Mouse (Mus musculus) myocyte (in vitro differentiated cells): ENCODE measurements at regions not wholly inside any gene's neighbourhood (a gene's known extent, or its start where the extent isn't known, plus 50 kb on each side); places are given as distances from the start of the nearest gene placed in this dataset.

ENCODE experiments used
- H3K27me3 ChIP-seq: one replicate; pipeline ENCODE4 v1.6.1; 2011; ENCODE audit not compliant: control insufficient read depth, insufficient read depth, insufficient read length
- H3K36me3 ChIP-seq: one replicate; pipeline ENCODE4 v1.6.1; 2011; ENCODE audit not compliant: control insufficient read depth, insufficient read depth
- H3K4me2 ChIP-seq: one replicate; pipeline ENCODE4 v1.6.1; 2011; ENCODE audit warnings: low read depth, control low read depth
- H3K4me3 ChIP-seq: one replicate; pipeline ENCODE4 v1.5.1; 2011; ENCODE audit warnings: mild to moderate bottlenecking, control low read depth, moderate library complexity
- H3K79me2 ChIP-seq: one replicate; pipeline ENCODE4 v1.6.1; 2011; ENCODE audit not compliant: control insufficient read depth, insufficient read depth
- H3ac ChIP-seq: one replicate; pipeline ENCODE4 v1.6.1; 2011; ENCODE audit not compliant: control insufficient read depth, insufficient read length
- CEBPB ChIP-seq: IDR thresholded peaks from 2 replicates; pipeline ENCODE4 v1.6.1; 2011; ENCODE audit warnings: mild to moderate bottlenecking, moderate library complexity; ENCODE audit not compliant: poor library complexity, insufficient read depth, severe bottlenecking
- E2F4 ChIP-seq: IDR thresholded peaks from one replicate; pipeline ENCODE4 v1.6.1; 2011; ENCODE audit warnings: mild to moderate bottlenecking, control low read depth, moderate library complexity; ENCODE audit not compliant: insufficient read depth
- MAX ChIP-seq: IDR thresholded peaks from one replicate; pipeline ENCODE4 v1.6.1; 2011; ENCODE audit warnings: low read depth, mild to moderate bottlenecking, control low read depth
- MYOD1 ChIP-seq, 3 experiments: IDR thresholded peaks; one replicate each; pipeline ENCODE4 v1.6.1; 2011; ENCODE audit warnings: control low read depth in 2 of 3, low read depth in 2 of 3, mild to moderate bottlenecking in 2 of 3, moderate library complexity in 1 of 3; ENCODE audit not compliant: insufficient read length in 2 of 3, control insufficient read depth in 1 of 3
- MYOG ChIP-seq, 3 experiments: IDR thresholded peaks; one replicate each; pipeline ENCODE4 v1.6.1; 2011; ENCODE audit warnings: control low read depth in 2 of 3, low read depth in 2 of 3, mild to moderate bottlenecking in 2 of 3; ENCODE audit not compliant: insufficient read length in 2 of 3, control insufficient read depth in 1 of 3, insufficient read depth in 1 of 3
- POLR2A ChIP-seq: IDR thresholded peaks from one replicate; pipeline ENCODE4 v1.6.1; 2011; ENCODE audit warnings: low read depth, mild to moderate bottlenecking, control low read depth, moderate library complexity; ENCODE audit not compliant: insufficient read length
- POLR2AphosphoS2 ChIP-seq: IDR thresholded peaks from one replicate; pipeline ENCODE4 v1.6.1; 2011; ENCODE audit warnings: low read depth, control low read depth; ENCODE audit not compliant: insufficient read length
- REST ChIP-seq: IDR thresholded peaks from one replicate; pipeline ENCODE4 v1.6.1; 2011; ENCODE audit warnings: mild to moderate bottlenecking, control low read depth, moderate library complexity; ENCODE audit not compliant: insufficient read depth, insufficient read length
- SRF ChIP-seq: IDR thresholded peaks from one replicate; pipeline ENCODE4 v1.6.1; 2011; ENCODE audit warnings: low read depth; ENCODE audit not compliant: control insufficient read depth, insufficient read length
- TCF12 ChIP-seq: IDR thresholded peaks from one replicate; pipeline ENCODE4 v1.6.1; 2011; ENCODE audit warnings: mild to moderate bottlenecking, control low read depth; ENCODE audit not compliant: poor library complexity, insufficient read depth, severe bottlenecking
- TCF3 ChIP-seq: IDR thresholded peaks from one replicate; pipeline ENCODE4 v1.6.1; 2011; ENCODE audit warnings: low read depth, control low read depth; ENCODE audit not compliant: insufficient read length
- USF1 ChIP-seq: IDR thresholded peaks from one replicate; pipeline ENCODE4 v1.6.1; 2011; ENCODE audit warnings: low read depth, mild to moderate bottlenecking, control low read depth, moderate library complexity

DNA sequence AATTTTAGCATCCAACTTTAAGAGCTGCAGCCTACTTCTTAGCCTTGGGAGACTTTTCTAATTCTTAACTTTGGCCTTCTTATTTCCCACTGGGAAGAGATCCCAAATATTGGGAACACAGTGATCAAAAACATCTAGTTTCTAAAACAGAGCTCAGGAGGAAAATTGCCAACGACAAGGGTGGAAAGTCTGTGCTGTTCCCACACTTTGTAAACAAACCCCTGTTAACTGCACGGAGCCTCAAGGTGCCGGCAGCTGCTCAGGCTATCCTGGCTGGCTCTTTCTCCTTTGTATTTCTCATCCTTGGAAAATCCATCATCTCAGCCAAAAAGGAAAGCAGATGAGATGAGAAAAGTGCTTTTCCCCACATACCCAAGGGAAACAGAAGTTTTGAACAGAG is 84.9 kb downstream of the Impad1 start:
- H3K36me3 ChIP-seq, result no peaks in the 10 kb centered on the region
- H3K79me2 ChIP-seq, result no peaks in the 10 kb centered on the region
- H3K4me3 ChIP-seq, result no peak overlapping the region
- no peak overlapping the region for H3K4me2 ChIP-seq
- TF ChIP-seq CEBPB, result no peak
- TF ChIP-seq REST, result no peak
- TF ChIP-seq MAX, result no peak
- no peak for TF ChIP-seq TCF12
- no peak for TF ChIP-seq MYOG (IDR thresholded peaks at IDR 0.05; ENCODE audit: control insufficient read depth in 1 of 3, insufficient read depth in 1 of 3, insufficient read length in 2 of 3, low read depth in 2 of 3)
- TF ChIP-seq SRF, result no peak
- TF ChIP-seq POLR2AphosphoS2, result no peak
- TF ChIP-seq MYOD1 (IDR thresholded peaks at IDR 0.05; ENCODE audit: control insufficient read depth in 1 of 3, insufficient read length in 2 of 3, low read depth in 2 of 3), result no peak
- no peaks in the 10 kb centered on the region for H3K27me3 ChIP-seq
- H3ac ChIP-seq, result no peak overlapping the region

DNA sequence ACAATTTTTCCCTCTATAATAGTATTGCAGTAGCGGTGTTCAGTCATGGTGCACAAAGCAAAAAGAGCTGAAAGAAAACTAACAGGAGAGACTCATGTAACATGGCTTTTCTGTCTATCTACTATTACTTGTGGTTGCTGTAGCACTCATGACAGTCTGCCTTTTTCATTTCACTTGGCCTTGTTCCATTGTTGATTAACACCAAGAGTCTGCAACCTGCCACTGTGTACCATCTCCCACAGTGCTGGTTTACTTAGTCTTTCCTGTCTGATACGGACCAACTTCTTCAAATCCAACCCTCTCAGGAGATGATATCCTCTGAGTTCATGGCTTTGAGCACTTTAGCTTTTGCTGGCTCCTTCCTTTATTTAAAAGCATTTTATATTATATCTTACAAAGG is 94.1 kb downstream of the Impad1 start:
- Histone ChIP-seq H3K4me3 (no peak overlapping the region), H3K36me3 (no peaks in the 10 kb centered on the region), H3ac (no peak overlapping the region), H3K27me3 (no peaks in the 10 kb centered on the region), H3K4me2 (no peak overlapping the region), H3K79me2 (no peaks in the 10 kb centered on the region)
- no peak for TF ChIP-seq USF1
- TF ChIP-seq MYOG (IDR thresholded peaks at IDR 0.05; ENCODE audit: control insufficient read depth in 1 of 3, insufficient read depth in 1 of 3, insufficient read length in 2 of 3, low read depth in 2 of 3), result no peak
- TF ChIP-seq TCF12, result no peak
- TF ChIP-seq REST, result no peak
- TF ChIP-seq MAX, result no peak
- TF ChIP-seq TCF3, result no peak
- no peak for TF ChIP-seq MYOD1 (IDR thresholded peaks at IDR 0.05; ENCODE audit: control insufficient read depth in 1 of 3, insufficient read length in 2 of 3, low read depth in 2 of 3)

DNA sequence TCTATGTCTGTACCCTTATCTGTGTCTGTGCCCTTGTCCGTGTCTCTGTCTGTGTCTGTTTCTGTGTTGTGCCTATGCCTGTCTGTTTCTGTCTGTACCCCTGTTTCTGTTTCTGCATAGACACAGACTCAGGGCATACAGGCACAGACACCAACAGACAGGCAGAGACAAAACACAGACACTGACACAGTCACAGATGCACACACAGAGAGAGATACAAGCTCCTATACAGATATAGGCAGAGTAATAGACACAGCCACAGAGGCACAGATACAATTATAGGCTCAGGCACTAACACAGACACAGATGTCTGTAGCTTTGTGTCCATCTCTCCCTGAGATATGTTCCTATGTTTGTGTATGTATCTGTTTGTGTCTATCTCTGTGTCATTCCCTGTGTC is 97.7 kb downstream of the Impad1 start:
- H3K36me3 ChIP-seq, result no peaks in the 10 kb centered on the region
- no peak overlapping the region for H3K4me3 ChIP-seq
- TF ChIP-seq POLR2AphosphoS2 (no peak), POLR2A (no peak), CEBPB (no peak), MYOG (IDR thresholded peaks at IDR 0.05; ENCODE audit: control insufficient read depth in 1 of 3, insufficient read depth in 1 of 3, insufficient read length in 2 of 3, low read depth in 2 of 3) (no peak), MAX (no peak), E2F4 (no peak)

DNA sequence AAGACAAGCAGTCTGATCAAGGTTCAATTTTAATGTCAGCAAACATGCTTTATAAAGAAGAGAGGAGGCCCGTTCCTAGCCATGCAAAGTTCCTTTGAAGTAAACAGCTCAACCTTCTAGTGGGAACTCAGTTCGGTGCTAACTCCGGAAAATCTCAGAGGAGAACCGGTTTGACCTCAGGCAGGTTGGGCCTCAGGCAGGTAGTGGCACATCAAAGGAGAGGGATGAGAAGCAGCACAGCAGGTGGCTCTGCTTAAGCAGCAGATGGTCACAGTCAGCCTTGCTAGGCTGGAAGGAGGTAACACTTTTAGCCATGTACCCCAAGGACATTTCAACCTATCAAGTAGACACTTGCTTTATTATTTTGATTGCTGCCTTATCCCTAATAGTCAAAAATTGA is 106.2 kb downstream of the Impad1 start:
- H3K4me2 ChIP-seq, result no peak overlapping the region
- no peak for TF ChIP-seq USF1
- TF ChIP-seq CEBPB, result no peak
- no peak for TF ChIP-seq REST
- TF ChIP-seq POLR2AphosphoS2, result no peak
- no peak for TF ChIP-seq MAX
- TF ChIP-seq MYOG (IDR thresholded peaks at IDR 0.05; ENCODE audit: control insufficient read depth in 1 of 3, insufficient read depth in 1 of 3, insufficient read length in 2 of 3, low read depth in 2 of 3), result no peak
- no peak for TF ChIP-seq MYOD1 (IDR thresholded peaks at IDR 0.05; ENCODE audit: control insufficient read depth in 1 of 3, insufficient read length in 2 of 3, low read depth in 2 of 3)
- TF ChIP-seq E2F4, result no peak
- TF ChIP-seq POLR2A, result no peak
- no peak for TF ChIP-seq SRF
- TF ChIP-seq TCF3, result no peak
- TF ChIP-seq TCF12, result no peak
- no peak overlapping the region for H3K4me3 ChIP-seq
- H3K79me2 ChIP-seq, result no peaks in the 10 kb centered on the region
- no peaks in the 10 kb centered on the region for H3K27me3 ChIP-seq
- H3K36me3 ChIP-seq, result no peaks in the 10 kb centered on the region
- no peak overlapping the region for H3ac ChIP-seq

More for the DNA sequence above, 97.7 kb downstream of the Impad1 start:
- no peak overlapping the region for H3K4me2 ChIP-seq
- H3K27me3 ChIP-seq, result no peaks in the 10 kb centered on the region
- H3ac ChIP-seq, result no peak overlapping the region
- H3K79me2 ChIP-seq, result no peaks in the 10 kb centered on the region

DNA sequence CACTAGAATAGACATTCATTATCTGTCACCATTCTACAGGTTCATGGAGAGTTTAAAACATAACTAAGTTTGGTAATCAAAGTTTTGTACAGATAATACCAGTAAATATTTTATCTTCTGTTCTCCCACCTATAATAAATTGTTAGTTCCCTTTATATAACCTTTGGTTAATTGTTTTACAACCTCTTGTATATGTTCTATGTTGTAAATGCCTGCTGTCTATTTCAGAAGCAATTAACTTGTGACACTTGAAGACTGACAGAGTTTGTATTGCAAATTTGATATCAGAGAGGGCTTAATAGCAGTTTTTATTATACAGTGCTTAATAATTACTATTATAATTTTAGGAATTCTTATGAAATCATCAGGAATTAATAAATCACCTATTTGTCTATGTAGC is 118.5 kb downstream of the Impad1 start:
- H3K79me2 ChIP-seq, result no peaks in the 10 kb centered on the region
- TF ChIP-seq CEBPB (no peak), MAX (no peak), E2F4 (no peak), MYOG (IDR thresholded peaks at IDR 0.05; ENCODE audit: control insufficient read depth in 1 of 3, insufficient read depth in 1 of 3, insufficient read length in 2 of 3, low read depth in 2 of 3) (no peak), REST (no peak), POLR2AphosphoS2 (no peak), TCF12 (no peak), POLR2A (no peak), SRF (no peak), USF1 (no peak), MYOD1 (IDR thresholded peaks at IDR 0.05; ENCODE audit: control insufficient read depth in 1 of 3, insufficient read length in 2 of 3, low read depth in 2 of 3) (no peak), TCF3 (no peak)

More for the DNA sequence above, 118.5 kb downstream of the Impad1 start:
- Histone ChIP-seq H3K4me3 (no peak overlapping the region), H3ac (no peak overlapping the region), H3K4me2 (no peak overlapping the region), H3K36me3 (no peaks in the 10 kb centered on the region), H3K27me3 (no peaks in the 10 kb centered on the region)
